Mouse (Mus musculus): Measurements from ENCODE around the gene Dnm3.

- TF ChIP-seq ZNF384 (IDR thresholded peaks at IDR 0.05; ENCODE audit: low read depth, low read length), result no peak
- TF ChIP-seq CTCF (IDR thresholded peaks at IDR 0.05 in 2 of 3, conservative IDR thresholded peaks at IDR 0.05 in 1 of 3; ENCODE audit: control insufficient read depth in 1 of 3, insufficient read depth in 1 of 3, low read depth in 2 of 3, low read length in 3 of 3, poor library complexity in 1 of 3, severe bottlenecking in 1 of 3), result no peak
- no peak for TF ChIP-seq POLR2A (IDR thresholded peaks at IDR 0.05; ENCODE audit: control insufficient read depth in 1 of 2, insufficient read depth in 1 of 2, low read depth in 1 of 2, low read length in 2 of 2, poor library complexity in 1 of 2)
- no peak for TF ChIP-seq JUND (IDR thresholded peaks at IDR 0.05; ENCODE audit: low read depth, low read length)
- TF ChIP-seq MEF2A (IDR thresholded peaks at IDR 0.05; ENCODE audit: extremely low read depth, insufficient replicate concordance, low read depth, low read length, poor library complexity, severe bottlenecking), result no peak
- no peak for TF ChIP-seq UBTF (IDR thresholded peaks at IDR 0.05; ENCODE audit: borderline replicate concordance, insufficient read depth, low read depth, low read length)
- TF ChIP-seq MAX (IDR thresholded peaks at IDR 0.05; ENCODE audit: low read length), result no peak
- TF ChIP-seq RAD21 (IDR thresholded peaks at IDR 0.05; ENCODE audit: low read depth, low read length), result no peak
- no peak for TF ChIP-seq EP300 (IDR thresholded peaks at IDR 0.05; ENCODE audit: low read depth in 1 of 2, low read length in 2 of 2)
- no peak for TF ChIP-seq CHD1 (IDR thresholded peaks at IDR 0.05; ENCODE audit: low read depth, low read length)
- TF ChIP-seq NRF1 (IDR thresholded peaks at IDR 0.05; ENCODE audit: insufficient read depth, low read depth, low read length, poor library complexity, severe bottlenecking), result no peak
- no peak for TF ChIP-seq MAZ (IDR thresholded peaks at IDR 0.05; ENCODE audit: low read depth, low read length)
Measured at GRCm38 (mm10) chr1:162074626-162075410, 403.0 kb downstream of the Dnm3 start.
